Mouse (Mus musculus): Measurements from ENCODE around the gene Chst12. TPM values are rescaled to one million over a fixed set of nuclear protein-coding genes. Genes with fewer than 3 reads are reported as not detected.

Gene Chst12
- polyA plus RNA-seq, 1 experiment from 2014 or later = 19.1 TPM

- Histone ChIP-seq H3K9me3 (ENCODE audit: control insufficient read depth, low read length) (no peaks in the 10 kb centered on the region), H3K4me1 (replicated peaks; ENCODE audit: control insufficient read depth, insufficient read depth, low read length) (peaks cover 31% of the 10 kb centered on the region)
- 58% methylated on average over 5 of the region's 5 CpGs for WGBS
Measured at GRCm38 (mm10) chr5:140565451-140565850, 60.1 kb downstream of the Chst12 start.

DNA sequence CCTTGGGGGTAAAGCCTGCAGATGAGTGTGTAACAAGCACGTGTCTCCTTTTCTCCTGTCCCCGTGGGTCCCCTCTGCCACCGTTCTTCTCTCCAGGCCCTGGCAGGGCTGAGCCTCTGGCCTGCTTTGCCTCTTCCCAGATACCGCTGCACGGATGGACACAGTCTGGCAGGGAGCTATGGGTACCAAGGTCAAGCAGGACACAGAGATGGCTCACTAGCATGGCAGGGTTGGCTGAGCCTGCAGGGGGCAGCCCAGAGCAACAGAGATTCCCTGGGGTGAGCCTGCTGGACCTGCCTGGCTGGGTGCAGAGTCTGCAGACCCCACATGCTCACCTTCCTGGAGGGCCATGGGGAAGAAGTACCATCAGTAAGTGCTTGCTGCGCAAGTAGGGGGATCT lies 60.5 kb downstream of the Chst12 start:
- no peak overlapping the region for H3K4me3 ChIP-seq (ENCODE audit: low read depth, low read length)
- H3K36me3 ChIP-seq (ENCODE audit: control insufficient read depth, insufficient read depth, low read length) = no peaks in the 10 kb centered on the region
- H3K4me2 ChIP-seq = no peak overlapping the region
- no peaks in the 10 kb centered on the region for H3K9me3 ChIP-seq (ENCODE audit: control insufficient read depth, low read length)
- H3K27me3 ChIP-seq (replicated peaks; ENCODE audit: control insufficient read depth, insufficient read depth, low read length) = no peaks in the 10 kb centered on the region
- 0 out of 2 replicates have a peak, but pooled peaks have one; percentile 27 for ATAC-seq (replicated peaks; ENCODE audit: low FRiP score)
- no peak overlapping the region; the same call in 1 of the 2 replicates for H3K9ac ChIP-seq (ENCODE audit: low read depth, low read length)
- no peak overlapping the region; the same call in 1 of the 2 replicates for H3K27ac ChIP-seq (ENCODE audit: low read depth, low read length)
- WGBS = 68% methylated on average over 6 of the region's 6 CpGs
- peaks cover 31% of the 10 kb centered on the region for H3K4me1 ChIP-seq (replicated peaks; ENCODE audit: control insufficient read depth, insufficient read depth, low read length)
- DNase-seq (ENCODE audit: low spot score) = no peak

More at GRCm38 (mm10) chr5:140565451-140565850, 60.1 kb downstream of the Chst12 start:
- Histone ChIP-seq H3K36me3 (ENCODE audit: control insufficient read depth, insufficient read depth, low read length) (no peaks in the 10 kb centered on the region), H3K27me3 (replicated peaks; ENCODE audit: control insufficient read depth, insufficient read depth, low read length) (no peaks in the 10 kb centered on the region), H3K4me3 (ENCODE audit: low read depth, low read length) (no peak overlapping the region), H3K4me2 (no peak overlapping the region), H3K9ac (ENCODE audit: low read depth, low read length) (peak overlapping the region; percentile 18; the same call in 1 of the 2 replicates), H3K27ac (ENCODE audit: low read depth, low read length) (no peak overlapping the region; the same call in 1 of the 2 replicates)
- ATAC-seq (replicated peaks; ENCODE audit: low FRiP score) = 0 out of 2 replicates have a peak, but pooled peaks have one; percentile 5
- DNase-seq (ENCODE audit: low spot score) = no peak

DNA sequence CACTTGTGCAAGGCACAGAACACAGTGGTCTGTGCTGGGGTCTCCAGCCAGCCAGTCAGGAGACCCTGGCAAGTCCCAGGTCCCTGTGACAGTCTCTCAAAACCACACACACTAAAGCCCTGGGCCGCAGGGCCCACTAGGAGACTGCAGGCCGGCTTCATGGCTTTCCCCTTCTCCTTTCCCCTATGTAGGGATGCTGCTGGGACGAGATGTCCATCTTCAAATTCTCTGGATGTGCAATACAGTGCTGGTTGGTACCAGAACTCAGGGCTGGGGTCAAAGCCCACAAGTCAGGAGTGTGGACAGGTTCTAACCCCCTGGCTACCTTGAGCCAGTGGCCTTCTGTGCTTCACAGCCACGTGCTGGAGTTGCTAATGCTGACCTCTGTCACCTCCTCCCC lies 60.9 kb downstream of the Chst12 start:
- ATAC-seq (replicated peaks; ENCODE audit: low FRiP score) (no peak), DNase-seq (ENCODE audit: low spot score) (no peak)
- no peaks in the 10 kb centered on the region for H3K27me3 ChIP-seq (replicated peaks; ENCODE audit: control insufficient read depth, insufficient read depth, low read length)
- H3K4me3 ChIP-seq (ENCODE audit: low read depth, low read length) = no peak overlapping the region
- H3K36me3 ChIP-seq (ENCODE audit: control insufficient read depth, insufficient read depth, low read length) = no peaks in the 10 kb centered on the region
- H3K4me1 ChIP-seq (replicated peaks; ENCODE audit: control insufficient read depth, insufficient read depth, low read length) = peaks cover 31% of the 10 kb centered on the region
- H3K27ac ChIP-seq (ENCODE audit: low read depth, low read length) = no peak overlapping the region; the same call in 1 of the 2 replicates
- no peak overlapping the region for H3K9ac ChIP-seq (ENCODE audit: low read depth, low read length)
- H3K9me3 ChIP-seq (ENCODE audit: control insufficient read depth, low read length) = no peaks in the 10 kb centered on the region
- no peak overlapping the region for H3K4me2 ChIP-seq
- 58% methylated on average over 4 of the region's 4 CpGs for WGBS

- H3K36me3 ChIP-seq (ENCODE audit: control insufficient read depth, insufficient read depth, low read length) = no peaks in the 10 kb centered on the region
- DNase-seq (ENCODE audit: low spot score) (no peak), ATAC-seq (replicated peaks; ENCODE audit: low FRiP score) (peak; percentile 61)
- no peaks in the 10 kb centered on the region for H3K9me3 ChIP-seq (ENCODE audit: control insufficient read depth, low read length)
- H3K4me3 ChIP-seq (ENCODE audit: low read depth, low read length) = no peak overlapping the region
- peaks cover 31% of the 10 kb centered on the region for H3K4me1 ChIP-seq (replicated peaks; ENCODE audit: control insufficient read depth, insufficient read depth, low read length)
- no peaks in the 10 kb centered on the region for H3K27me3 ChIP-seq (replicated peaks; ENCODE audit: control insufficient read depth, insufficient read depth, low read length)
- H3K9ac ChIP-seq (ENCODE audit: low read depth, low read length) = no peak overlapping the region
- no peak overlapping the region for H3K4me2 ChIP-seq
- WGBS = 35% methylated on average over 11 of the region's 11 CpGs
- no peak overlapping the region for H3K27ac ChIP-seq (ENCODE audit: low read depth, low read length)
Measured at GRCm38 (mm10) chr5:140567321-140567720, 62.0 kb downstream of the Chst12 start.

DNA sequence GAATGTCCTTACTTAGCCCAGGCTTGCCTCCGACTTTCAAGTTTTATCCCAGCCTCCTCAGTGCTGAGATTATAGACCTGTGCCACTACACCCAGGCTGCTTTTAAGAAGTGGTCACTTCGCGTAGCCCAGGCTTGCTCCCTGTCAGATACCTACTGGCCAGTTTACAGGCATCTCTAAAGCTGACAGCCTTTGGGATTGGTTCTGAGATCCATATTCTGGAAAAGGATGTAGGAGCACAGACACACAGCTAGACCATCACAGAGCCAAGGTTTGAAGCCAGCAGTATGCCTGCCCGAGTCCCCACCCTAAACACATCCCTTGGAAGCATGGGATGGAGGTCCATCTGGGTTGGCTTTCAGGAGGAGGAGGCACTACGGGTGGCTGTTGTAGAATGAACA lies 62.4 kb downstream of the Chst12 start:
- H3K4me1 ChIP-seq (replicated peaks; ENCODE audit: control insufficient read depth, insufficient read depth, low read length) = peaks cover 31% of the 10 kb centered on the region
- no peaks in the 10 kb centered on the region for H3K9me3 ChIP-seq (ENCODE audit: control insufficient read depth, low read length)
- H3K4me2 ChIP-seq = no peak overlapping the region
- DNase-seq (ENCODE audit: low spot score) (no peak), ATAC-seq (replicated peaks; ENCODE audit: low FRiP score) (no peak)
- H3K27me3 ChIP-seq (replicated peaks; ENCODE audit: control insufficient read depth, insufficient read depth, low read length) = no peaks in the 10 kb centered on the region
- no peaks in the 10 kb centered on the region for H3K36me3 ChIP-seq (ENCODE audit: control insufficient read depth, insufficient read depth, low read length)
- H3K4me3 ChIP-seq (ENCODE audit: low read depth, low read length) = no peak overlapping the region
- 80% methylated on average over 5 of the region's 5 CpGs for WGBS
- H3K27ac ChIP-seq (ENCODE audit: low read depth, low read length) = no peak overlapping the region
- no peak overlapping the region for H3K9ac ChIP-seq (ENCODE audit: low read depth, low read length)

DNA sequence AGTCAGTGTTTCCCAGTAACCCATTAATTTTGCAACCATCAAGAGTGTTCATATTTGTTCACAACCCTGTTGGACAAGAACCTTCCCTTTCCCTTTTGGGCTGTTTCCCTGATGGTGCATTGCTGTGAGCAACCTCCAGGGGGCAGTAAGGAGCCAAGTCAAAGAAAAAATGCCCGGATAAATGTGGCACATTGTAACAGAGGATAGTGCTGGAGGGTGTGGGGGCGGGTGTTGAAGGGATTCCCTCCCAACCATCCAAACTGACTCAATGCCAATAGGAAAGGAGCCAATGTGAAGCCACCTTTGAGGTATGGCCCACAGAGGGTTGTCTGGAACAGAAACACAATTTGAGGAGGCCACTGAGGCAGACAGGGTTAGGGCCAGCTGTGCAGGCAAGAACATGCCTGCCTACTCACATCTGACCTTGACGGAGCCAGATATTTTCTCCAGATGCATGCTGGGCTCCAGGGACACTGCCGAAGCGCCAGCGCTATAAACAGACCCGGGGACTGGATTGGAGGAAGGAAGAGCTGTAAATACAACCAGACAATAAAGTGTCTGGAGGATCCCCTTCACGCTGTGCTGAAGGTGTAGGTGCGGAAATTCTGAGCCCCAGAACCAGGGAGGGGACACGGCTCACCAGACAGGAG lies 63.1 kb downstream of the Chst12 start:
- Histone ChIP-seq H3K9ac (ENCODE audit: low read depth, low read length) (no peak overlapping the region), H3K9me3 (ENCODE audit: control insufficient read depth, low read length) (no peaks in the 10 kb centered on the region), H3K4me1 (replicated peaks; ENCODE audit: control insufficient read depth, insufficient read depth, low read length) (peaks cover 31% of the 10 kb centered on the region), H3K27ac (ENCODE audit: low read depth, low read length) (no peak overlapping the region), H3K4me2 (peak overlapping the region; percentile 13; the same call in 1 of the 2 replicates), H3K36me3 (ENCODE audit: control insufficient read depth, insufficient read depth, low read length) (no peaks in the 10 kb centered on the region), H3K27me3 (replicated peaks; ENCODE audit: control insufficient read depth, insufficient read depth, low read length) (no peaks in the 10 kb centered on the region), H3K4me3 (ENCODE audit: low read depth, low read length) (no peak overlapping the region)
- no peak for ATAC-seq (replicated peaks; ENCODE audit: low FRiP score)
- peak; percentile 64 for DNase-seq (ENCODE audit: low spot score)
- WGBS = 50% methylated on average over 10 of the region's 10 CpGs

DNA sequence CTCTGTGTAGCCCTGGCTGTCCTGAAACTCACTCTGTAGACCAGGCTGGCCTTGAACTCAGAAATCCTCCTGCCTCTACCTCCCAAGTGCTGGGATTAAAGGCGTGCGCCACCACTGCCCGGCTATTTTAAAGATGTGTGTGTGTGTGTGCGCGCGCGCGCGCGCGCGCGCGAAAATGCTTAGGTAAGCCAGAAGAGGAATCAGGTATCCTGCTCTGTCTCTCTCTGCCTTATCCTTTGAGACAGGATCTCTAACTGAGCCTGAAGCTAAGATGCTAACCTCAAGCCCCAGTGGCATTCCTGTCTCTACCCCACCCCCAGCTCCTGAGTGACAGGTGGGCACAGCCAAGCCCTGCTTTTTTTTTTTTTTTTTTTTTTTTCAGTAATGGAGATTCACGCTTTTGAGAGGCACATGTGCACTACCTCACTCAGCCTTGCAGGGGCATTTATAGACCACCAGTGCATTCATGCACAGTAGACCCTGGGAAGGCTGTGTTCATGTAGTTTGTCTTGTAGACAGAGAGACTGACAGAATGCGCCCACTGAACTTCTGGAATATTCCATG lies 63.8 kb downstream of the Chst12 start:
- ATAC-seq (replicated peaks; ENCODE audit: low FRiP score) (no peak), DNase-seq (ENCODE audit: low spot score) (no peak)
- 69% methylated on average over 16 of the region's 16 CpGs for WGBS
- no peak overlapping the region for H3K4me2 ChIP-seq
- peaks cover 31% of the 10 kb centered on the region for H3K4me1 ChIP-seq (replicated peaks; ENCODE audit: control insufficient read depth, insufficient read depth, low read length)
- no peak overlapping the region for H3K4me3 ChIP-seq (ENCODE audit: low read depth, low read length)
- H3K9ac ChIP-seq (ENCODE audit: low read depth, low read length) = no peak overlapping the region
- no peaks in the 10 kb centered on the region for H3K9me3 ChIP-seq (ENCODE audit: control insufficient read depth, low read length)
- H3K27ac ChIP-seq (ENCODE audit: low read depth, low read length) = no peak overlapping the region
- no peaks in the 10 kb centered on the region for H3K27me3 ChIP-seq (replicated peaks; ENCODE audit: control insufficient read depth, insufficient read depth, low read length)
- H3K36me3 ChIP-seq (ENCODE audit: control insufficient read depth, insufficient read depth, low read length) = no peaks in the 10 kb centered on the region

DNA sequence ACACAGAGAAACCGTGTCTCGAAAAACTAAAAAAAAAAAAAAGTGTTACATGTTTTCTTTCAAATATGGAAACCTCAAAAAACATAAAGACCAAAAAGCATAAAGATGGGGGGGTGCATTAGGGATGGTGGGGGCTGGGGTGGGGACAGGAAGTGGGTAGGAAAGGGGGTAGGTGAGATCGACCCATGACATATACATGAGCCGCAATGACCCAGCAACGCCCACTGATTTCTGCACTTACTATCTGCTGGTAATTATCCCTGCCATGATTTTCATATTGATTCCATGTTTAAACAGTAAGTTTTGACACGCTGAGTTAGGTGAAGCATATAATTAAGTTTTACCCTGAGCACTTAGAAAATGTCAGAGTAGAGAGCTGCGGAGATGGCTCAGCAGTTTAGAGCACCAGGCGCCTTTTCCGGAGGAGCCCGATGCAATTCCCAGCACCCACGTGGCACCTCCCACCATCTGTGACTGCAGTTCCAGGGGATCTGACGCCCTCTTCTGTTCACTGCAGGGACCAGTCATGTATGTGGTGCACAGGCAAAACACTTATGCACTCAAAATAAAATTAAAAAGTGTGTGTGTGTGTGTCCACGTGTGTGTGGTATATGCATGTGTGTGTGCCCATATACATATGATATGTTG lies 65.0 kb downstream of the Chst12 start:
- DNase-seq (ENCODE audit: low spot score) = no peak
- no peaks in the 10 kb centered on the region for H3K9me3 ChIP-seq (ENCODE audit: control insufficient read depth, low read length)

More for the DNA sequence above, 65.0 kb downstream of the Chst12 start:
- Histone ChIP-seq H3K4me1 (replicated peaks; ENCODE audit: control insufficient read depth, insufficient read depth, low read length) (peaks cover 18% of the 10 kb centered on the region), H3K4me3 (ENCODE audit: low read depth, low read length) (no peak overlapping the region), H3K27me3 (replicated peaks; ENCODE audit: control insufficient read depth, insufficient read depth, low read length) (no peaks in the 10 kb centered on the region), H3K36me3 (ENCODE audit: control insufficient read depth, insufficient read depth, low read length) (no peaks in the 10 kb centered on the region), H3K9ac (ENCODE audit: low read depth, low read length) (no peak overlapping the region), H3K27ac (ENCODE audit: low read depth, low read length) (no peak overlapping the region), H3K4me2 (no peak overlapping the region)
- no peak for ATAC-seq (replicated peaks; ENCODE audit: low FRiP score)
- WGBS = 87% methylated on average over 13 of the region's 13 CpGs

All from liver, embryonic 11.5 days (tissue).